Mouse (Mus musculus): ENCODE measurements around the gene Dtd2. TPM values are rescaled to one million over a fixed set of nuclear protein-coding genes. Genes with fewer than 3 reads are reported as not detected.

Dtd2 gene
- polyA plus RNA-seq (2012; rRNA removed), result 5.7 and 8.0 TPM in 2 replicates

GRCm38 (mm10) chr12:52005877-52006632 is at the start of gene Dtd2:
Dtd2 (minus strand) TSS chr12:52006501.

DNA sequence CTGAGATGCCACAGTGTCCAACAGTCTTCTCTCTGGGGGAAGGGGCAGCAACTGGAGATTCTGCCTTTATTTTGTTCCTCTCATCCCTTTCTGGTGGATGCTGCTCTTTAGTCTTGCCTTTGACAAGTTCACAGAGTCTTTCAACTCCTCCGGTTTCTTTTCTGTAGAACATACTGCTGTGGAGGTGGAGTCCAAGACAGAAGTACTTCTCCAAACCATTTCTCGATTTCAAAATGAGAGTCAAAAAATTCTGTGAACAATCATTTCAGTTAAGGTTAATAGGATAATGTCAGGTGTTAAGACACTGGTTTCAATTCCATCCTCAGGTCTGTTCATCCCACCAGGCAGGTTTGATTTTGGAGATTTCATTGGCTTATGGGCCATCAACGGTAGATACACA is 21.7 kb upstream of the Dtd2 start, which contains the start of gene Gpr33:
Gpr33 (minus strand) TSS at position 101 of the 400 bp plus-strand sequence.

DNA sequence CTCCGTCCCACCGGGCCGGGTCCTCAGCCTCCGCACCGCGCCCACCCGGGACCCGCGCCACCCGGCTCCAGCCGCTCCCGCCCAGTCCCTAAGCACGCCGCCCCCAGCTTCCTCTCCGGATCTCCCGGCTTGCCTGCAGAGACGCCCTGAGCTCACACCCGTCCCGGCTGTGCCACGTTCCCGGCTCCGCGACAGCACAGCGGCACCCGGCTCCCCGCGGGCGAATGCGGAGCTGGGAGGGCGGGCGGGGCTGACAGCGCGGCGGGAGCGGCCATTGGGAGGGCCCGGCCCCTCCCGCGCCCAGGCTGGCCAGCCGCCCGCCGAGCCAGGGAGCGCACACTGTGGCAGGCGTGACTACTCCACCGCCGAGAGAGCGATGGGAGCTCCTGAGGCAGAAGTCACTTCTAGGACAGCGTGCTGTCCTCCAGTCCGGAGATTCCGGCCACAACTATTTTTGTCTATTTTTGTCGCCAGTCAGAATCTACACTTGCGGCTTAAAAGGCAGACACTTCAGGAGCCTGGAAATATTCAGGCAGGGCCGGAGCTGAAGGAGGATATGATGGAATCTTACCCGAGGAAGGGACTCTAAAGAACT is 35.1 kb downstream of the Dtd2 start, which contains the start of gene Heatr5a:
Heatr5a (minus strand) TSS at position 252 of the 595 bp plus-strand sequence.

Other genes with a start within 250 kb of the Dtd2 start
- gene Hectd1, start 177.0 kb downstream of the Dtd2 start, polyA plus RNA-seq (2012; rRNA removed), result 15.3 and 15.6 TPM in 2 replicates
- gene Heatr5a, start 35.2 kb downstream of the Dtd2 start, polyA plus RNA-seq (2012; rRNA removed), result 71.0 and 74.0 TPM in 2 replicates
- gene Gpr33, start 21.6 kb upstream of the Dtd2 start, polyA plus RNA-seq (2012; rRNA removed), result 1.3 and 1.9 TPM in 2 replicates
- 1.2 and 2.3 TPM in 2 replicates for gene Nubpl, start 91.2 kb upstream of the Dtd2 start, polyA plus RNA-seq (2012; rRNA removed)